Mouse (Mus musculus) olfactory bulb, adult 2 months (tissue): ENCODE data around the gene Adora3.

Experiments
- CTCF ChIP-seq: fragments of 200-500 bp; IDR thresholded peaks from 2 replicates; pipeline ENCODE4 v1.5.1; 2012; ENCODE audit warnings: low read depth, mild to moderate bottlenecking, low read length, moderate library complexity; ENCODE audit not compliant: insufficient read depth
- POLR2A ChIP-seq: fragments of 200-500 bp; IDR thresholded peaks from 2 replicates; pipeline ENCODE4 v1.6.1; 2012; ENCODE audit warnings: mild to moderate bottlenecking, low read depth, low read length, moderate library complexity; ENCODE audit not compliant: insufficient read depth

DNA sequence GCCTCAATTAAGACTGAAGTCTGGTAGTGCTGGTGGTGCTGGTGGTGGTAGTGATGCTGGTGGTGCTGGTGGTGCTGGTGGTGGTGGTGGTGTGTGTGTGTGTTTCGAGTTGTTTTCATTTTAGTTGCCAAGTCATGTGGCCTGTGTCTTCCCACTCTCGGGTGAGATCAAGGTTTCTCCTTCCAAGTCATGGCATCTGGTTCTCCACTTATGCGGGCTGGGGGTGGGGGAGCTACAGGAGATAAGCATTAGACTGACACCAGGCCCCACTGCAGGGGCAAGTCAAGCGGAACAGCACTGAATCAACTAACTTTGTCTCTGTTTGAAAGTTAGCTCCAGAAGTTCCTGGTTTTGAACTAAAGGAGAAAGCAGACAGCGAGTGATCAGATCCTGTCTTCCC lies 46.6 kb upstream of the Adora3 start:
- TF ChIP-seq POLR2A (no peak), CTCF (no peak)
